Mouse (Mus musculus): ENCODE results near the gene Ppp2r2c.

Gene Ppp2r2c

GRCm38 (mm10) chr5:36870916-36871315 is 2.6 kb downstream of the Ppp2r2c start:
- DNase-seq (ENCODE audit: low spot score) = no peak

GRCm38 (mm10) chr5:36875956-36876355 is 7.6 kb downstream of the Ppp2r2c start:
- peak; percentile 63 for DNase-seq (ENCODE audit: low spot score)

DNA sequence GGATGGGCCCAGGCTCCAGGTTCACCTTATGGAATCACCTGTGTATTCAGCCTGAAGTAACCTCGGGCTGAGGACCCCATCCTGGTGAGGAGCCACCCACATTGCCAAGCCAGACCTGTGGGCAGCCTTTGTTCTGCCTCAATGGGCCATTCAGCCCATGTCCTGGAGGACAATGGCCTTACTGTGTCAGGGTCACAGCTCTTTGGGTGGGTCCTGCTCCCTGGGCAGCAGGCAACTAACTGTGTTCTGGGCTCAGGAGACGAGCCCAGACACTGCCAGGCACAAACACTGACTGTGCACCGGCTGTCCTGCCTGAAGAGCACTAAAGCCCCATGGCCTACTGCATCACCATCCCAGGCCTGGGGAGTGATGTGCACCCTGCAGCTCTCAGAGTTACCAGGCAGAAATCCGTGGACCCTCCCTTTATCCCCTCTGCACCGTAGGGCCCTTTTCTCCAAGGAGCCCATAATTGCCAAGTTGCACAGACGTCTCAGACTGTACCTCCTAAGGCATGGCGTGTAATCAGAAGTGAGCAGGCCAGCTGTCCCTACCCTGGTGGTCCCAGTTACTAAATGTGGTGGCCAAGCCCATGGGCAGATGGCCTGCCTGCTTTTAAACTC is 8.6 kb downstream of the Ppp2r2c start:
- no peak for DNase-seq (ENCODE audit: low spot score)

DNA sequence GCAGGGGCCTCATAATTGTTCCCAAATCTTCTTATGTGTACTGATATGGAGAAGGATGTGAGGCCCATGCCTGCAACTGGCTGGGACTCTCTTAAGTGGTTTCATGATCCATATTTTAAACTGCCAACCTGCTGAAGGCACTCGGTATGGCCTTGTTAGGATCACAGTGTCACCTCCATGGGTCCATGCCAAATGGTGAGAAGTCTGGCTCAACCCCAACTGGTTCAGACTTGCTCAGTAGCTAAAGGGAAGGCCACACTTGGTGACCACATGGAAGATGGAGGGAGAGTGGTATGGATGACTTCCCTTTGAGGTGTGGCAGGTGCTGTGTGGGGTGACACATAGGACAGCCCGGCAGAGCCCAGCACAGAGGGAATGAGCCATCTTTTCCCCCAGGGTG is 9.3 kb downstream of the Ppp2r2c start:
- DNase-seq (ENCODE audit: low spot score) = no peak

DNA sequence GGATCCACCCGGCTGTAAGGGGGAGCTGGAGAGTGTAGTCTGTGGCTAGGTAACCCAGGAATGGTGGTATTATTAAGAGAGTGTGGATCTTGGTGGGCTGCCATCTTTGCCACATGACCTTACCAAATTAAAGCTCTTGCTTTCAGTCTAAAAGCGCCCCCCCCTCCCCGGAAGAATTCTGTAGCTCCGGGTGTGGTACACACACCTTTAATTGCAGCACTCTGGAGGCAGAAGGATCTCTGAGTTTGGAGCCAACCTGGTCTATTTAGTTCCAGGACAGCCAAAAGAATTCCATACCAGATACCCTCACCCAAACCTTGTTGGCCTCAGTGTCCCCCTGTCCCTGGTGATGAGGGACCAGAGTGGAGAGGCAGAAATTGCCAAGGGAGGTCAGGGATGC is 10.5 kb downstream of the Ppp2r2c start:
- DNase-seq (ENCODE audit: low spot score) = no peak

- no peak for DNase-seq (ENCODE audit: low spot score)
Measured at GRCm38 (mm10) chr5:36880622-36881021, 12.3 kb downstream of the Ppp2r2c start.

- no peak for DNase-seq (ENCODE audit: low spot score)
Measured at GRCm38 (mm10) chr5:36883516-36883915, 15.2 kb downstream of the Ppp2r2c start.

DNA sequence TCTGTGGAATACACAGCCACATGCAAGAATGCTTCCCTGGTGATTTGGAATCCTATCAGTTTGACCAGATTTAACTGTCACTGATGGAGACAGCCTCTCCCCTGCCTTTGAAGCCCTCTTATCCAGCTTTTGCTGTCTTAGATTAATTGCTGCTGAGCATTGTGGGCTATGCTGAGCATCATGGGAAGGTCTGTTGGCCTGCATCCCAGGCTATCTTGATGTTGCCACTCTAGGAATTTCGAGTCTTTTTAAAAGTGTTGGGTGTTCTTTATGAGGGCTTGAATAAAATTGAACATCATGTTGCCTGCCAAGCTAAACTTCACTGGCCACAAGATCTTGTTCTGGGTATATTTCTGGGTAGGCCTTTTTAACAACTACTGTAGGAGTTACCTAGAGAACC is 16.8 kb downstream of the Ppp2r2c start:
- DNase-seq (ENCODE audit: low spot score) = no peak

GRCm38 (mm10) chr5:36885595-36885994 is 17.3 kb downstream of the Ppp2r2c start:
- no peak for DNase-seq (ENCODE audit: low spot score)

DNA sequence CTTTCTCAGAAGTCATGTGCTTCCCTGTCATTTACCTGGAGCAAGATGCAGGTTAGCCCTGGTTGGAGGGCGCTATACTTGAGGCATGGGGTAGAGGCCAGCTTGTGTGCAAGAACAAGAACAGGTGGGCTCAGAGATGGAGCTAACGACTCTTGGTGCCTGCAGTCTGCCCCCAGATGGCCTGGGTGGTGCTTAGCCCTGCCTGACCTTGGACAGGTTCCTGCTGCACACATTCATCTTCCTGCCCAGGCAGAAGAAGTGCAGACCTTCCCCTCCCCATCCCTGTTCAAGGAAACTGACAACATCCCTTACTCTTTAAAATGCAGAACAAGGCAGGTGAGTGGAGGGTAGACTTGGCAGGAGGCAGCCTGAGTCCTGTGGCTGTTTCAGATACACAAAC is 18.0 kb downstream of the Ppp2r2c start:
- DNase-seq (ENCODE audit: low spot score) = no peak

GRCm38 (mm10) chr5:36886852-36887283 is 18.6 kb downstream of the Ppp2r2c start:
- peak; percentile 33 for DNase-seq (ENCODE audit: low spot score)

DNA sequence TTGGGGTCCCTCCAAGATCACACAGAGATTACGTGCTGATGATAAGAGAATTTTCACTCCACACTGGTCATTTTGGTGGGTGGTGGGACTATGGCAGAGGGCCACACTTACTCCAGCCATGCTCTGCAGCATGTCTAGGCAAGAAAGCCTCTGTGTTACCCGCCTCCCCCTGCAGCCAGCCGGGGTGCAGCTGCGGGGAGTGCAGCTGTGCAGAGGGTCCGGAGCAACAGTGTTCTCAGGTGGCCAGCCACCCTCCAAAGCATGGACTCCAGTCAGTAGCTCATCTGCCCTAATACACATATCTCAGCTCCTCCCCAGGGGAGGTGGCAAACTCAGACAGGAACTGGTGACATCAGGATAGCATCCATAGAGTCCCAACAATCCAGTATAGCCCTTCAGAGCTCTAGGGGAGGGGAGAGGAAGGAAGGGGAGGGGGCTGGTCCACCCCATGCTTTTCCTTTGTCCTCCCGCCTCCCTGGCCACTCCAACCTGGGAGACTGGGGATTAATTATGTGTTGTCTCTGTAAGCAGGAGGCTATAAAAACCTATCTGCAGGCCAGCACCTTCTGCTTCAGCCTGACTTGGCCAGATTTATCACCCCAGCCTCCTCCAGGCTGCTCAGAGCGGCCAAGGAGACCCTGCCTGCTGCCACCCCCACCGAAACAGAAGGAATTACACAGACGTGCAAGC is 19.1 kb downstream of the Ppp2r2c start:
- DNase-seq (ENCODE audit: low spot score) = peak; percentile 33

- no peak for DNase-seq (ENCODE audit: low spot score)
Measured at GRCm38 (mm10) chr5:36888501-36888900, 20.2 kb downstream of the Ppp2r2c start.

GRCm38 (mm10) chr5:36888911-36889310 is 20.6 kb downstream of the Ppp2r2c start:
- no peak for DNase-seq (ENCODE audit: low spot score)

DNA sequence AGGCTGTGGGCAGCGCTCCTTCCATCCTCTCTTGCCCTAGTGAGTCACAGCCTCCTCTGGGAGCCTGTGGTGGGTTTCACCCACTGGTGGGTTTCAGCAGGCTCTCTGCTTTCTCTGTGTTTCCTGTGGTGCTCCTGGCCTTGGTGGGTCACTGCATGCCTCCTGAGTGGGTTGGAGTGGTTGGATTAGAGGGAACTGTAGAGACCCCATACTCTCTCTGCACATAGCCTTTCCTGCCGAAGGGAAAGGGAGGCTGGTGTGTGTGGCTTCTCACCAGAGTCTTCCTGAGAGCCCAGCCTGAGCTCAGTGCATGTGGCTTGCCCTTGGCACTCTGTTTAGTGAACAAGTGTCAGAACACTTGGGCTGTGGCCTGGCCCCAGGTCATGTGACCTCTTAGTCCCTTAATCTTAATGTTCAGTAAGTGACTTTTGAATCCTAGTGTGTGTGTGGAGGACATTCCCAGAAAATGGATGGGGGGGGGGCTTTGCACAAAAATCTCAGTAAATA is 21.1 kb downstream of the Ppp2r2c start:
- DNase-seq (ENCODE audit: low spot score) = no peak

GRCm38 (mm10) chr5:36890794-36891193 is 22.5 kb downstream of the Ppp2r2c start:
- no peak for DNase-seq (ENCODE audit: low spot score)

- peak; percentile 48 for DNase-seq (ENCODE audit: low spot score)
Measured at GRCm38 (mm10) chr5:36891793-36892470, 23.6 kb downstream of the Ppp2r2c start.

- DNase-seq (ENCODE audit: low spot score) = no peak
Measured at GRCm38 (mm10) chr5:36893263-36893662, 24.9 kb downstream of the Ppp2r2c start.

GRCm38 (mm10) chr5:36894070-36894469 is 25.8 kb downstream of the Ppp2r2c start:
- no peak for DNase-seq (ENCODE audit: low spot score)

- no peak for DNase-seq (ENCODE audit: low spot score)
Measured at GRCm38 (mm10) chr5:36894604-36895368, 26.5 kb downstream of the Ppp2r2c start.

DNA sequence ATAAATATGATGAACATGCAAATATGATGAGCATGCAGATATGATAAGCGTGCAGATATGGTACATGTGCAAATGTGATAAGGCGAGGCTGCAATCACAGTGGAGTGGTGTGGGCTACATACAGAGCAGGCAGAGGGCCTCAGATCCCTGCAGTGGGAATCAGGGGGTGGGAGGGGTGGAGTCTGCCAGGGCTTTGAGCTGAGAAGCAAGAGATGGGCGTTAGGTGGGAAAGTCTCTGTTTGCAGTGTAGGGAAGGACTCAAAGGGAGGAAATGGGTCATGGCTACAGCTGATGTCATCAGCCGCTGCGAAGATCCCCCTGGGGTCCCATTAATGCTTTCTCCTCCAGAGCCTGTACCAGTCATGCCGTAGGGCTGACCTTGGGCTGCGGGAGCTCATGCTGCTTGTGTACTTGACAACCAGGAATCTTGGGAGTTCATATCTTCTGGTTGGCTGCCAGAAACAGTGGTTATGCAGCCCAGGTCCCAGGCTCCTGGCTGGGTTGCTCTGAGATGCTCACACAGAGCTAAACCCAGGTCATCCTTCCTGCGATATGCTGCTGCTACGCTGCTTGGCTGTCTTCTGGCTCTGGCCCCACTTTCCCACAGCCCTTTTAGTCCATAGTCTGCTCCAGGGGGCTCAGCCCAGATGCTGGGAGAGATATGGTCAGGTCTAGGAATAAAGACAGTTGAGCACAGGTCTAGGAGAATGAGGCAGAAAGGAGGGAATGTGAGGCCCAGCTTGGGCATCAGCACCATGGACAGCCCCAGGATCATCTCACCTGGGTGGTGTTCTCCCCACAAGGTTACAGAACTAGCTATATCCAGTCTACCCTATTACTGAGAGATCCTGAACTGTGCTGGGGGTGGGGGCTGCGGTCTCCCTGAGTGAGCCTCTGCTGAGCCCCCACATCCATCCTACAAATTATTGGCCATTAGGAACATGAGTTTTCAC is 27.6 kb downstream of the Ppp2r2c start:
- DNase-seq (ENCODE audit: low spot score) = peak; percentile 74
